Mouse (Mus musculus) thymus, postnatal 0 days (tissue): ENCODE measurements around the gene Nfu1. TPM values are rescaled to one million over a fixed set of nuclear protein-coding genes. Genes with fewer than 3 reads are reported as not detected.

ENCODE experiments used
- DNase-seq: peaks from one replicate; pipeline ENCODE4 v3.0.0-alpha.2; 2015; ENCODE audit warnings: low spot score
- polyA plus RNA-seq: library from polyadenylated mRNA; unstranded; fragments of >200 nt; fragmentation: Nextera tagmentation; extraction: Ambion mirVana; gene quantifications from 2 replicates; pipeline ENCODE4 v1.2.1, GENCODE M21; 2015

The Nfu1 gene
- polyA plus RNA-seq, result 86.1 and 93.7 TPM in 2 replicates

GRCm38 (mm10) chr6:87008887-87009286 lies at the start of gene Nfu1:
Gene Nfu1, plus strand, starts transcription at chr6:87009236.
- no peak for DNase-seq

GRCm38 (mm10) chr6:86963987-86964685 lies 44.9 kb upstream of the Nfu1 start:
- no peak for DNase-seq

- no peak for DNase-seq
These were observed 41.9 kb upstream of the Nfu1 start for GRCm38 (mm10) chr6:86967166-86967565.

GRCm38 (mm10) chr6:86973956-86974355 lies 35.1 kb upstream of the Nfu1 start:
- no peak for DNase-seq

GRCm38 (mm10) chr6:86978156-86978908 lies 30.7 kb upstream of the Nfu1 start:
- DNase-seq, result no peak

GRCm38 (mm10) chr6:86978909-86979265 lies 30.1 kb upstream of the Nfu1 start:
- no peak for DNase-seq

- no peak for DNase-seq
These were observed 27.8 kb upstream of the Nfu1 start for GRCm38 (mm10) chr6:86981206-86981605.

- no peak for DNase-seq
These were observed 23.5 kb upstream of the Nfu1 start for GRCm38 (mm10) chr6:86985314-86986106.

- no peak for DNase-seq
These were observed 19.5 kb upstream of the Nfu1 start for GRCm38 (mm10) chr6:86989576-86989975.

GRCm38 (mm10) chr6:86991041-86991440 lies 18.0 kb upstream of the Nfu1 start:
- no peak for DNase-seq

- no peak for DNase-seq
These were observed 16.7 kb upstream of the Nfu1 start for GRCm38 (mm10) chr6:86992349-86992748.

- no peak for DNase-seq
These were observed 14.8 kb upstream of the Nfu1 start for GRCm38 (mm10) chr6:86994254-86994653.

GRCm38 (mm10) chr6:86996629-86997307 lies 12.3 kb upstream of the Nfu1 start:
- DNase-seq, result no peak

GRCm38 (mm10) chr6:86997360-86997759 lies 11.7 kb upstream of the Nfu1 start:
- DNase-seq, result no peak

GRCm38 (mm10) chr6:87001995-87002394 lies 7.0 kb upstream of the Nfu1 start:
- DNase-seq, result no peak

GRCm38 (mm10) chr6:87002521-87003055 lies 6.4 kb upstream of the Nfu1 start:
- peak; percentile 78 for DNase-seq

GRCm38 (mm10) chr6:87004099-87004498 lies 4.9 kb upstream of the Nfu1 start:
- DNase-seq, result no peak

GRCm38 (mm10) chr6:87005577-87005976 lies 3.5 kb upstream of the Nfu1 start:
- DNase-seq, result no peak

- peak; percentile 94 for DNase-seq
These were observed 774 bp downstream of the Nfu1 start for GRCm38 (mm10) chr6:87009692-87010328.

- peak; percentile 70 for DNase-seq
These were observed 7.9 kb downstream of the Nfu1 start for GRCm38 (mm10) chr6:87016916-87017315.

- DNase-seq, result no peak
These were observed 9.8 kb downstream of the Nfu1 start for GRCm38 (mm10) chr6:87018874-87019273.
